Mouse (Mus musculus): ENCODE data around the gene Qprt. TPM values are rescaled to one million over a fixed set of nuclear protein-coding genes. Genes with fewer than 3 reads are reported as not detected.

The Qprt gene
- polyA plus RNA-seq, 1 experiment from 2014 or later = 2.0 TPM

- H3K9ac ChIP-seq (ENCODE audit: low read length) = no peak overlapping the region
- no peak for ATAC-seq (ENCODE audit: insufficient read depth, low FRiP score, low TSS enrichment)
- no peak overlapping the region for H3K4me3 ChIP-seq (ENCODE audit: low read depth, low read length)
- no peaks in the 10 kb centered on the region for H3K27me3 ChIP-seq (ENCODE audit: control insufficient read depth, insufficient read depth, low read length)
- no peak overlapping the region for H3K4me2 ChIP-seq (ENCODE audit: low read depth)
- no peak overlapping the region for H3K27ac ChIP-seq (ENCODE audit: low read depth, low read length)
- H3K36me3 ChIP-seq (ENCODE audit: control insufficient read depth, insufficient read depth, low read length) = no peaks in the 10 kb centered on the region
- no peaks in the 10 kb centered on the region for H3K4me1 ChIP-seq (ENCODE audit: control insufficient read depth, insufficient read depth, low read length)
- WGBS = 77% methylated on average over 4 of the region's 4 CpGs
- no peaks in the 10 kb centered on the region for H3K9me3 ChIP-seq (ENCODE audit: control insufficient read depth, low read length)
- no peak for DNase-seq (ENCODE audit: low spot score)
Measured at GRCm38 (mm10) chr7:127066317-127066716, 55.7 kb downstream of the Qprt start.

DNA sequence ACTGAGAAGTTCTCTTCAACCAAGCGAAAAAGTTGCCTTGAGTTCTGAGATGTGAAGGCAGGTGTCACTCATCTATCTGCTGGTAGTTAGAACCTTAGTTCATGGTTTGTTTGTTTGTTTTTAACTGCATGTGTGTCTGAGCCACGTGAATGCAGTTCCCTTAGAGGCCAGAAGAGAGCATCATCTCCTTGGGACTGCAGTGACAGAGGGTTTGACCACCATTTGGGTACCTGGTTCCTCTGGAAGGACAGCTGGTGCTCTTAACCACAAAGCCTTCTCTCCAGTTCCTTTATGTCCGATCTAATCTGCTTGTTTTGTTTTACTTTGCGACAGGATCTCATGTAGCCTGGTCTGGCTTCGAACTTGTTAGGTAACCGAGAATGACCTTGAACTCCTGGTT lies 56.5 kb downstream of the Qprt start:
- 86% methylated on average over 6 of the region's 6 CpGs for WGBS
- no peaks in the 10 kb centered on the region for H3K27me3 ChIP-seq (ENCODE audit: control insufficient read depth, insufficient read depth, low read length)
- no peak for ATAC-seq (ENCODE audit: insufficient read depth, low FRiP score, low TSS enrichment)

More for the DNA sequence above, 56.5 kb downstream of the Qprt start:
- no peak overlapping the region for H3K4me2 ChIP-seq (ENCODE audit: low read depth)
- H3K4me1 ChIP-seq (ENCODE audit: control insufficient read depth, insufficient read depth, low read length) = no peaks in the 10 kb centered on the region
- no peak overlapping the region for H3K4me3 ChIP-seq (ENCODE audit: low read depth, low read length)
- no peaks in the 10 kb centered on the region for H3K9me3 ChIP-seq (ENCODE audit: control insufficient read depth, low read length)
- no peak overlapping the region for H3K27ac ChIP-seq (ENCODE audit: low read depth, low read length)
- no peaks in the 10 kb centered on the region for H3K36me3 ChIP-seq (ENCODE audit: control insufficient read depth, insufficient read depth, low read length)
- DNase-seq (ENCODE audit: low spot score) = no peak
- no peak overlapping the region for H3K9ac ChIP-seq (ENCODE audit: low read length)

Other genes with a start within 250 kb of the Qprt start
- 33.2 and 34.0 TPM in 2 replicates for gene Taok2, start 237.5 kb downstream of the Qprt start, polyA plus RNA-seq (2014; fragmentation: Nextera tagmentation; extraction: Ambion mirVana)
- gene Tmem219, start 199.3 kb downstream of the Qprt start, polyA plus RNA-seq (2014; fragmentation: Nextera tagmentation; extraction: Ambion mirVana) = 19.7 and 20.0 TPM in 2 replicates
- 33.4 and 35.6 TPM in 2 replicates for gene Kctd13, start 193.3 kb downstream of the Qprt start, polyA plus RNA-seq (2014; fragmentation: Nextera tagmentation; extraction: Ambion mirVana)
- 0.82 and 0.87 TPM in 2 replicates for gene Asphd1, start 172.6 kb downstream of the Qprt start, polyA plus RNA-seq (2014; fragmentation: Nextera tagmentation; extraction: Ambion mirVana)
- 10.0 and 13.5 TPM in 2 replicates for gene Sez6l2, start 171.7 kb downstream of the Qprt start, polyA plus RNA-seq (2014; fragmentation: Nextera tagmentation; extraction: Ambion mirVana)
- 79.1 and 80.3 TPM in 2 replicates for gene Cdipt, start 146.3 kb downstream of the Qprt start, polyA plus RNA-seq (2014; fragmentation: Nextera tagmentation; extraction: Ambion mirVana)
- gene Cdiptos, start 146.1 kb downstream of the Qprt start, polyA plus RNA-seq (2014; fragmentation: Nextera tagmentation; extraction: Ambion mirVana) = 0.47 and 1.1 TPM in 2 replicates
- gene Mvp, start 107.6 kb downstream of the Qprt start, polyA plus RNA-seq (2014; fragmentation: Nextera tagmentation; extraction: Ambion mirVana) = 3.0 and 4.2 TPM in 2 replicates
- gene Pagr1b, start 105.7 kb downstream of the Qprt start, polyA plus RNA-seq (2014; fragmentation: Nextera tagmentation; extraction: Ambion mirVana) = 1.1 TPM in 1 of 2 replicates, not detected in the other
- 99.6 and 105 TPM in 2 replicates for gene Pagr1a, start 104.9 kb downstream of the Qprt start, polyA plus RNA-seq (2014; fragmentation: Nextera tagmentation; extraction: Ambion mirVana)
- gene Gm42742, start 101.1 kb downstream of the Qprt start, polyA plus RNA-seq (2014; fragmentation: Nextera tagmentation; extraction: Ambion mirVana) = 14.3 and 19.4 TPM in 2 replicates
- gene Prrt2, start 101.0 kb downstream of the Qprt start, polyA plus RNA-seq (2014; fragmentation: Nextera tagmentation; extraction: Ambion mirVana) = 6.2 and 6.9 TPM in 2 replicates
- gene Maz, start 95.2 kb downstream of the Qprt start, polyA plus RNA-seq (2014; fragmentation: Nextera tagmentation; extraction: Ambion mirVana) = 90.8 and 94.5 TPM in 2 replicates
- 156 and 168 TPM in 2 replicates for gene Kif22, start 79.8 kb downstream of the Qprt start, polyA plus RNA-seq (2014; fragmentation: Nextera tagmentation; extraction: Ambion mirVana)
- gene Zg16, start 34.9 kb downstream of the Qprt start, polyA plus RNA-seq (2014; fragmentation: Nextera tagmentation; extraction: Ambion mirVana) = not detected in 2 replicates
- 1.0 and 1.1 TPM in 2 replicates for gene AI467606, start 30.9 kb downstream of the Qprt start, polyA plus RNA-seq (2014; fragmentation: Nextera tagmentation; extraction: Ambion mirVana)
- 0.27 TPM in 1 of 2 replicates, not detected in the other for gene Spn, start 15.6 kb upstream of the Qprt start, polyA plus RNA-seq (2014; fragmentation: Nextera tagmentation; extraction: Ambion mirVana)
- gene Cd2bp2, start 73.8 kb upstream of the Qprt start, polyA plus RNA-seq (2014; fragmentation: Nextera tagmentation; extraction: Ambion mirVana) = 91.6 and 92.0 TPM in 2 replicates
- 23.9 and 28.8 TPM in 2 replicates for gene Tbc1d10b, start 86.2 kb upstream of the Qprt start, polyA plus RNA-seq (2014; fragmentation: Nextera tagmentation; extraction: Ambion mirVana)
- 87.1 and 113 TPM in 2 replicates for gene Mylpf, start 86.7 kb upstream of the Qprt start, polyA plus RNA-seq (2014; fragmentation: Nextera tagmentation; extraction: Ambion mirVana)
- 28.7 and 31.4 TPM in 2 replicates for gene Zfp553, start 110.8 kb upstream of the Qprt start, polyA plus RNA-seq (2014; fragmentation: Nextera tagmentation; extraction: Ambion mirVana)
- gene Sept1, start 110.9 kb upstream of the Qprt start, polyA plus RNA-seq (2014; fragmentation: Nextera tagmentation; extraction: Ambion mirVana) = 19.6 and 22.0 TPM in 2 replicates
- 53.2 and 54.5 TPM in 2 replicates for gene Zfp771, start 122.0 kb upstream of the Qprt start, polyA plus RNA-seq (2014; fragmentation: Nextera tagmentation; extraction: Ambion mirVana)
- 205 and 228 TPM in 2 replicates for gene Dctpp1, start 138.5 kb upstream of the Qprt start, polyA plus RNA-seq (2014; fragmentation: Nextera tagmentation; extraction: Ambion mirVana)
- gene Sephs2, start 151.8 kb upstream of the Qprt start, polyA plus RNA-seq (2014; fragmentation: Nextera tagmentation; extraction: Ambion mirVana) = 78.0 and 79.2 TPM in 2 replicates
- gene Itgal, start 174.0 kb upstream of the Qprt start, polyA plus RNA-seq (2014; fragmentation: Nextera tagmentation; extraction: Ambion mirVana) = 1.2 and 1.4 TPM in 2 replicates
- 5.1 and 7.0 TPM in 2 replicates for gene Zfp768, start 223.4 kb upstream of the Qprt start, polyA plus RNA-seq (2014; fragmentation: Nextera tagmentation; extraction: Ambion mirVana)

Data from neural tube, embryonic 11.5 days (tissue).